Mouse (Mus musculus) embryonic facial prominence, embryonic 12.5 days (tissue): ENCODE results near the gene Sept9. TPM values are rescaled to one million over a fixed set of nuclear protein-coding genes. Genes with fewer than 3 reads are reported as not detected.

Experiments used
- ATAC-seq: fragments of 200-750 bp; cut with Nextera tagmentation; 2 replicates; pipeline ENCODE4 v1.8.0; 2017; ENCODE audit not compliant: insufficient number of reproducible peaks, insufficient read depth, low FRiP score, low TSS enrichment
- H3K27ac ChIP-seq: fragments of 300-500 bp; sonication (generic); 2 replicates; pipeline ENCODE4 v1.5.1; 2016; ENCODE audit warnings: mild to moderate bottlenecking
- H3K27me3 ChIP-seq: fragments of 300-500 bp; sonication (generic); 2 replicates; pipeline ENCODE4 v1.6.1; 2016; ENCODE audit warnings: mild to moderate bottlenecking, moderate library complexity
- H3K36me3 ChIP-seq: fragments of 300-500 bp; sonication (generic); 2 replicates; pipeline ENCODE4 v1.6.1; 2016; ENCODE audit warnings: mild to moderate bottlenecking
- H3K4me1 ChIP-seq: fragments of 300-500 bp; sonication (generic); 2 replicates; pipeline ENCODE4 v1.6.1; 2016
- H3K4me2 ChIP-seq: fragments of 300-500 bp; sonication (generic); replicated peaks from 2 replicates; pipeline ENCODE4 v1.6.1; 2016; ENCODE audit warnings: mild to moderate bottlenecking, moderate library complexity
- H3K4me3 ChIP-seq: fragments of 300-500 bp; sonication (generic); 2 replicates; pipeline ENCODE4 v1.5.1; 2016; ENCODE audit warnings: mild to moderate bottlenecking
- H3K9ac ChIP-seq: fragments of 300-500 bp; sonication (generic); 2 replicates; pipeline ENCODE4 v1.6.1; 2016; ENCODE audit warnings: mild to moderate bottlenecking, moderate library complexity
- H3K9me3 ChIP-seq: fragments of 300-500 bp; sonication (generic); 2 replicates; pipeline ENCODE4 v1.6.1; 2016; ENCODE audit warnings: mild to moderate bottlenecking, moderate library complexity
- WGBS: fragments of 180-500 bp; shearing (Covaris S2); methylation state at CpG from one replicate; pipeline ENCODE4 v1.1.7; 2016; 5-methylcytosine and 5-hydroxymethylcytosine counted together
- polyA plus RNA-seq: library from polyadenylated mRNA; unstranded; fragments of >200 nt; fragmentation: Nextera tagmentation; extraction: Ambion mirVana; gene quantifications from 2 replicates; pipeline ENCODE4 v1.2.1, GENCODE M21; 2016

The Sept9 gene
- polyA plus RNA-seq, 1 experiment from 2014 or later = 230 TPM

- Histone ChIP-seq H3K27ac (peak overlapping the region; percentile 91), H3K9me3 (no peaks in the 10 kb centered on the region), H3K4me3 (0 out of 2 replicates have a peak overlapping the region, but pooled peaks have one; percentile 53), H3K9ac (peak overlapping the region; percentile 26), H3K36me3 (no peaks in the 10 kb centered on the region), H3K27me3 (no peaks in the 10 kb centered on the region), H3K4me2 (peak overlapping the region; percentile 77; the same call in 1 of the 2 replicates), H3K4me1 (peaks cover 79% of the 10 kb centered on the region)
- no peak for ATAC-seq
- WGBS = 41% methylated on average over 12 of the region's 12 CpGs
Measured at GRCm38 (mm10) chr11:117330076-117330950, 130.9 kb downstream of the Sept9 start.

GRCm38 (mm10) chr11:117330951-117331254 is 131.4 kb downstream of the Sept9 start:
- ATAC-seq = no peak
- H3K27ac ChIP-seq = peak overlapping the region; percentile 91
- H3K4me1 ChIP-seq = peaks cover 76% of the 10 kb centered on the region
- H3K36me3 ChIP-seq = no peaks in the 10 kb centered on the region
- H3K4me2 ChIP-seq = peak overlapping the region; percentile 77
- H3K4me3 ChIP-seq = 0 out of 2 replicates have a peak overlapping the region, but pooled peaks have one; percentile 53
- no peaks in the 10 kb centered on the region for H3K27me3 ChIP-seq
- H3K9me3 ChIP-seq = no peaks in the 10 kb centered on the region
- peak overlapping the region; percentile 26 for H3K9ac ChIP-seq
- WGBS = 16% methylated on average over 7 of the region's 7 CpGs

- Histone ChIP-seq H3K27me3 (no peaks in the 10 kb centered on the region), H3K4me2 (peak overlapping the region; percentile 77), H3K4me3 (peak overlapping the region; percentile 53), H3K4me1 (peaks cover 69% of the 10 kb centered on the region), H3K9ac (peak overlapping the region; percentile 58), H3K36me3 (no peaks in the 10 kb centered on the region), H3K9me3 (no peaks in the 10 kb centered on the region), H3K27ac (peak overlapping the region; percentile 91)
- WGBS = 2% methylated on average over 17 of the region's 17 CpGs
- peak; percentile 17; the same call in 1 of the 2 replicates for ATAC-seq
Measured at GRCm38 (mm10) chr11:117331361-117332241, 132.1 kb downstream of the Sept9 start.

GRCm38 (mm10) chr11:117332242-117333149 is 133.0 kb downstream of the Sept9 start:
- Histone ChIP-seq H3K4me1 (peaks cover 60% of the 10 kb centered on the region), H3K27me3 (no peaks in the 10 kb centered on the region), H3K9me3 (no peaks in the 10 kb centered on the region), H3K9ac (peak overlapping the region; percentile 58), H3K4me3 (peak overlapping the region; percentile 53), H3K36me3 (no peaks in the 10 kb centered on the region), H3K4me2 (peak overlapping the region; percentile 77), H3K27ac (peak overlapping the region; percentile 91)
- peak; percentile 88 for ATAC-seq
- WGBS = under 1% methylated on average over 37 of the region's 37 CpGs

GRCm38 (mm10) chr11:117333150-117333715 is 133.8 kb downstream of the Sept9 start:
- H3K4me1 ChIP-seq = peaks cover 65% of the 10 kb centered on the region
- peak overlapping the region; percentile 91 for H3K27ac ChIP-seq
- peak overlapping the region; percentile 58 for H3K9ac ChIP-seq
- H3K36me3 ChIP-seq = no peaks in the 10 kb centered on the region
- H3K9me3 ChIP-seq = no peaks in the 10 kb centered on the region
- no peaks in the 10 kb centered on the region for H3K27me3 ChIP-seq
- no peak for ATAC-seq
- peak overlapping the region; percentile 53 for H3K4me3 ChIP-seq
- peak overlapping the region; percentile 77 for H3K4me2 ChIP-seq
- 13% methylated on average over 13 of the region's 13 CpGs for WGBS

GRCm38 (mm10) chr11:117334101-117334500 is 134.6 kb downstream of the Sept9 start:
- Histone ChIP-seq H3K9me3 (no peaks in the 10 kb centered on the region), H3K27ac (peak overlapping the region; percentile 91), H3K9ac (peak overlapping the region; percentile 11; the same call in 1 of the 2 replicates), H3K4me3 (peak overlapping the region; percentile 53; the same call in 1 of the 2 replicates), H3K4me2 (peak overlapping the region; percentile 77), H3K4me1 (peaks cover 68% of the 10 kb centered on the region), H3K36me3 (no peaks in the 10 kb centered on the region), H3K27me3 (no peaks in the 10 kb centered on the region)
- ATAC-seq = no peak
- WGBS = 31% methylated on average over 6 of the region's 6 CpGs

GRCm38 (mm10) chr11:117335146-117335545 is 135.7 kb downstream of the Sept9 start:
- H3K4me2 ChIP-seq = peak overlapping the region; percentile 77
- peaks cover 64% of the 10 kb centered on the region for H3K4me1 ChIP-seq
- H3K36me3 ChIP-seq = no peaks in the 10 kb centered on the region
- ATAC-seq = no peak
- peak overlapping the region; percentile 91; the same call in 1 of the 2 replicates for H3K27ac ChIP-seq
- no peaks in the 10 kb centered on the region for H3K9me3 ChIP-seq
- no peak overlapping the region for H3K4me3 ChIP-seq
- H3K27me3 ChIP-seq = no peaks in the 10 kb centered on the region
- WGBS = 86% methylated on average over 2 of the region's 2 CpGs
- no peak overlapping the region for H3K9ac ChIP-seq

- no peak for ATAC-seq
- WGBS = 94% methylated on average over 7 of the region's 7 CpGs
- Histone ChIP-seq H3K9me3 (no peaks in the 10 kb centered on the region), H3K27ac (no peak overlapping the region), H3K36me3 (no peaks in the 10 kb centered on the region), H3K4me1 (peaks cover 63% of the 10 kb centered on the region), H3K4me3 (no peak overlapping the region), H3K27me3 (no peaks in the 10 kb centered on the region), H3K9ac (no peak overlapping the region), H3K4me2 (no peak overlapping the region)
Measured at GRCm38 (mm10) chr11:117336081-117336788, 136.8 kb downstream of the Sept9 start.

GRCm38 (mm10) chr11:117337749-117338148 is 138.3 kb downstream of the Sept9 start:
- Histone ChIP-seq H3K27ac (no peak overlapping the region), H3K9ac (no peak overlapping the region), H3K4me1 (peaks cover 63% of the 10 kb centered on the region), H3K27me3 (no peaks in the 10 kb centered on the region), H3K4me3 (no peak overlapping the region), H3K36me3 (0 out of 2 replicates have a peak, but pooled peaks cover 5% of the 10 kb centered on the region), H3K9me3 (no peaks in the 10 kb centered on the region), H3K4me2 (no peak overlapping the region)
- ATAC-seq = no peak
- 90% methylated on average over 9 of the region's 9 CpGs for WGBS

GRCm38 (mm10) chr11:117338503-117338902 is 139.0 kb downstream of the Sept9 start:
- Histone ChIP-seq H3K4me1 (peaks cover 62% of the 10 kb centered on the region), H3K9ac (no peak overlapping the region), H3K4me2 (no peak overlapping the region), H3K9me3 (no peaks in the 10 kb centered on the region), H3K36me3 (0 out of 2 replicates have a peak, but pooled peaks cover 5% of the 10 kb centered on the region), H3K27ac (no peak overlapping the region), H3K4me3 (no peak overlapping the region), H3K27me3 (no peaks in the 10 kb centered on the region)
- 67% methylated on average over 8 of the region's 8 CpGs for WGBS
- no peak for ATAC-seq
